Mouse (Mus musculus): ENCODE measurements around the gene Irf4.

GRCm38 (mm10) chr13:30767477-30768127 is 18.6 kb downstream of the Irf4 start:
- TF ChIP-seq GATA1 (IDR thresholded peaks at IDR 0.05; ENCODE audit: low read length), result no peak
- no peak for TF ChIP-seq TAL1 (IDR thresholded peaks at IDR 0.05; ENCODE audit: low read length)
